Mouse (Mus musculus): ENCODE results near the gene Afap1l2. TPM values are rescaled to one million over a fixed set of nuclear protein-coding genes. Genes with fewer than 3 reads are reported as not detected.

Gene Afap1l2
- polyA plus RNA-seq (2015; fragmentation: Nextera tagmentation; extraction: Ambion mirVana), result 9.3 and 14.3 TPM in 2 replicates

DNA sequence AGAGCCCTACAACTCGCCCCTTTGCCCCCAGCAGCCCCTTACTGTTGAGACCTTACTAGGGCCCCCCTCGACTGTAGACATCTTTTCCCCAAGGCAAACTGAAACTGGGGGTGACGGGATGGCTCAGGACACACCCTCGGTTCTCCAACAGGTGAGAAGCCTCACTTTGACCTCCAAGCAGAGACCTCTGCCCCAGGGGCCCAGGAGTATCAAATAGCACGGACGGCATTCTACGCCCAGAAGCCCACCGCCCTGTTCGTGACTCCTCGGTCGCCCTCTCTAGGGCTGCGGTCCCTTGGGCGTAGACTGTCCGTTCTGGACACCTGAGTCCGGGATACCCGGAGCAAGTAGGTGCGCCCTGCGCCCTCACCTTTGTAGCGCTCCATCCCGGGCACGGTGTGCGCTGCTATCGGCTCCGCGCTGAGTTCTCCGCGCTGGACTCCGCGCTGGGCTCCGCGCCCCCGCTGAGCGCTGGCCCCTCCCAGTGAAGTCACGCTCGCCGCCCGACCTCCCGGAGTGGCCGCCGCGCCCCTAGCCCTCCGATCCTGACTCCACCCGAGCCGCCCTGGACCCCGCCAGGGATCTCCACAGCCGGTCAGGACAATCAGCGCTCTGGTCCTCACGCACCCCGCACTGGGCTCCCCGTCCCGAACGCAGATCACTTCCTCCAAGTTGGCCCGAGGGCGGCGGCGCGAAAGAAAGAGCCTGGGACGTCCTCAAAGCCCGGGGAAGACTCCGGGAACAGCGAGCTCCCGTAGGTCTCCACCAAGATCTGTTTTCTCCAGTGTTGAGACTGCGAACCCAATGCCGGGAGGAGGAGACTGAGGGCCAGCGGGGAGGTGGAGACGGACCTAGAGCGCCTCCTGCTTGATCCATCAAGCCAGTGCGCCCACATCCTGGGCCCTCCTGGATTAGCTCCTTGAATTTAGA, at the start of gene Afap1l2:
Gene Afap1l2 (minus strand): TSS at position 448 of the 930 bp plus-strand sequence.

DNA sequence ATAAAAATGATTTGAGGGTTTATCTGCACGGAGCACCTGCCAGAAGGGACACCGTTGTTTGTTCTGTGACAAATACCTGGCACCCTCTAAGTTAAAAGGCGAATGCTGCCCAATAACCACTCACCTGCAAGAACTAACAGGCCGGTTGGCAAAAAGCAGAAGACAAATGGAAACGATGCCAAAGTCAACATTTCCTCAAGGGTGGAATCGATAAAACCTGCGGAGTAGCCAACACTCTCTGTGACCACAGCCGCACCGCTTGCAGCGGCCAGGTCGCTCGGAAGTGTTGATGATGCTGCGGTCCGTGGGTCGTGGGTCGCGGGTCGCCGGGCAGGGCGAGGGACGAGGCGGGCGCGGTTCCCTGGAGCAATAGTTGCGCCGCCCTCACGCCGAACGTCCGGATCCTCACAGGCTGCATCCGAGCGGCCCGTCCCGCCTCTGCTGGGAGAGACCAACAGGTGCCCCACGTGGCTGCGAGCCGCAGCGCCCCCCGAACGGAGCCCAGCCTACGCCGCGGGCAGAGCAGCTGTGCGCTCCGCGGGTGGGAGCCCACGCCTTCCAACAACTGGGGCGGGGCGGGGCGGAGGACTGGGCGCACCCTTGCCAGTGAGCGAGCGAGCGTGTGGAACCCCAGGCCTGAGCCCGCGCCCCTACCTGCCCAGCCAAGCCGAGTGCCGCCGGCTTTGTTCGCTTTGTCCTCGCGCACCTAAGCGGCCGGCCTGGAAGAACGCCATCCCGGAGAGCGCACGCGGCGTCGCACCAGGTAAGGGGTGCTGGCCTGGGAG, 134.0 kb downstream of the Afap1l2 start, which contains the start of gene Vwa2:
Gene Vwa2 (plus strand): TSS at position 434 of the 785 bp plus-strand sequence.

Other genes with a start within 250 kb of the Afap1l2 start
- gene Ccdc186, start 186.0 kb downstream of the Afap1l2 start, polyA plus RNA-seq (2015; fragmentation: Nextera tagmentation; extraction: Ambion mirVana), result 8.8 and 10.1 TPM in 2 replicates
- 0.02 TPM in 1 of 2 replicates, not detected in the other for gene Tdrd1, start 182.0 kb downstream of the Afap1l2 start, polyA plus RNA-seq (2015; fragmentation: Nextera tagmentation; extraction: Ambion mirVana)
- 0.06 TPM in 2 replicates for gene Vwa2, start 134.0 kb downstream of the Afap1l2 start, polyA plus RNA-seq (2015; fragmentation: Nextera tagmentation; extraction: Ambion mirVana)

Data from spleen, postnatal 0 days (tissue).